Mouse (Mus musculus) ES-E14 (cell line): ENCODE data around the gene Mvp.

Source experiments
- HCFC1 ChIP-seq: IDR thresholded peaks from 2 replicates; pipeline ENCODE4 v1.6.1; 2012; ENCODE audit warnings: low read length, inconsistent platforms, borderline replicate concordance; ENCODE audit not compliant: insufficient read depth
- ZC3H11A ChIP-seq: IDR thresholded peaks from 2 replicates; pipeline ENCODE4 v1.6.1; 2012; ENCODE audit warnings: low read depth, mild to moderate bottlenecking, inconsistent platforms, low read length, borderline replicate concordance
- ZNF384 ChIP-seq: IDR thresholded peaks from 2 replicates; pipeline ENCODE4 v1.6.1; 2012; ENCODE audit warnings: low read depth, low read length, inconsistent platforms

GRCm38 (mm10) chr7:127026161-127026600 lies 11.8 kb upstream of the Mvp start:
- TF ChIP-seq HCFC1 (no peak), ZC3H11A (no peak), ZNF384 (no peak)
